Mouse (Mus musculus) cerebellum, adult 2 months (tissue): ENCODE measurements around the gene Ankrd54.

Experiments
- CTCF ChIP-seq: fragments of 200-500 bp; IDR thresholded peaks from 2 replicates; pipeline ENCODE4 v1.5.1; 2011; ENCODE audit warnings: low read depth, mild to moderate bottlenecking, control low read depth, low read length, moderate library complexity, borderline replicate concordance; ENCODE audit not compliant: insufficient read depth
- POLR2A ChIP-seq: fragments of 200-500 bp; IDR thresholded peaks from 2 replicates; pipeline ENCODE4 v1.6.1; 2011; ENCODE audit warnings: low read length, control low read depth, borderline replicate concordance; ENCODE audit not compliant: insufficient read depth

DNA sequence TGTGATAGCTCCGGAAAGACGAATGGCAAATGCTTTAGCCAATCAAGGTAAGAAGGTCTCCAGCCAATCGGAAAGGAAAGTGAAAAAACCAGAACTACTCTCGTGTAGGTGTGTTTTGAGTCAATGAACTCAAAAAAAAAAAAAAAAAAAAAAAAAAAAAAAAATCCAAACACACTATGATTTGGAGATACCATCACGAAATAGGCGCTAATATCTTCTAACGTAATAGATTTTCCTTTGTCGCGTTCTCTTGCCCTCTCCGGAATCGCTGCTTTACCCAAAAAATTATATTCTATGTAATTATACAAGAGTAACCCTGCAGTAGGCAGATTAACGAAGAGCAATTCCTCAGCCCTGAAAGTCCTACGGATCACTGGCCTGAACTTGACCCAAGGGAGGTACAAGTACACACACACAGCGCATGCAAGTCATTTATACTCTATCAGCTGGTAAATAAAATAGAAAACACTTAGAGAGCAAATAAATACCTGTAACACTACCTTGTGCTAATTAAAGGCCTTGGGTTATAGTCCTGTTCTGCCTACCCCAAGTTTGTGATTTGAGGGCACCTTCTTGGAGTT is 557 bp upstream of the Ankrd54 start:
- no peak for TF ChIP-seq POLR2A
- no peak for TF ChIP-seq CTCF
